Mouse (Mus musculus): ENCODE data around the gene Cenpf. TPM values are rescaled to one million over a fixed set of nuclear protein-coding genes. Genes with fewer than 3 reads are reported as not detected.

Cenpf gene
- 18.1 and 27.6 TPM in 2 replicates for polyA plus RNA-seq (2015; fragmentation: Nextera tagmentation; extraction: Ambion mirVana)

- 0 out of 2 replicates have a peak, but pooled peaks cover 7% of the 10 kb centered on the region for H3K36me3 ChIP-seq
- peaks cover 39% of the 10 kb centered on the region for H3K4me1 ChIP-seq (replicated peaks)
- H3K9ac ChIP-seq = peak within 1 kb of the TSS; percentile 56
- H3K27me3 ChIP-seq = no peaks in the 10 kb centered on the region
- under 1% methylated on average over 52 of the region's 55 CpGs for WGBS
- ATAC-seq (ENCODE audit: low read depth) = peak; percentile 100
- H3K27ac ChIP-seq (replicated peaks) = no peak within 1 kb of the TSS
- peak within 1 kb of the TSS; percentile 51 for H3K4me3 ChIP-seq
- H3K9me3 ChIP-seq = no peaks in the 10 kb centered on the region
- H3K4me2 ChIP-seq = peak within 1 kb of the TSS; percentile 73
Observed at GRCm38 (mm10) chr1:189687654-189688387, at the start of gene Cenpf. TSS of gene Cenpf (minus strand) at chr1:189688086.

GRCm38 (mm10) chr1:189732156-189732555, 44.3 kb upstream of the Cenpf start:
- Histone ChIP-seq H3K9me3 (no peaks in the 10 kb centered on the region), H3K27ac (replicated peaks) (no peak overlapping the region; the same call in 1 of the 2 replicates), H3K4me2 (no peak overlapping the region), H3K4me3 (no peak overlapping the region), H3K9ac (no peak overlapping the region), H3K36me3 (no peaks in the 10 kb centered on the region), H3K4me1 (replicated peaks) (peaks cover 42% of the 10 kb centered on the region), H3K27me3 (peaks cover 38% of the 10 kb centered on the region)
- WGBS = 77% methylated on average over 8 of the region's 8 CpGs
- ATAC-seq (ENCODE audit: low read depth) = no peak

GRCm38 (mm10) chr1:189731697-189732096, 43.8 kb upstream of the Cenpf start:
- H3K9ac ChIP-seq = no peak overlapping the region
- no peaks in the 10 kb centered on the region for H3K9me3 ChIP-seq
- ATAC-seq (ENCODE audit: low read depth) = no peak
- no peak overlapping the region; the same call in 1 of the 2 replicates for H3K27ac ChIP-seq (replicated peaks)
- H3K4me2 ChIP-seq = no peak overlapping the region
- H3K4me1 ChIP-seq (replicated peaks) = peaks cover 46% of the 10 kb centered on the region
- no peaks in the 10 kb centered on the region for H3K36me3 ChIP-seq
- H3K4me3 ChIP-seq = no peak overlapping the region
- 60% methylated on average over 10 of the region's 10 CpGs for WGBS
- H3K27me3 ChIP-seq = peaks cover 43% of the 10 kb centered on the region

- H3K9me3 ChIP-seq = no peaks in the 10 kb centered on the region; the same call in 1 of the 2 replicates
- H3K9ac ChIP-seq = peak overlapping the region; percentile 76; the same call in 1 of the 2 replicates
- H3K27me3 ChIP-seq = peaks cover 47% of the 10 kb centered on the region
- 6% methylated on average over 17 of the region's 17 CpGs for WGBS
- H3K27ac ChIP-seq (replicated peaks) = no peak overlapping the region
- no peaks in the 10 kb centered on the region for H3K36me3 ChIP-seq
- H3K4me1 ChIP-seq (replicated peaks) = peaks cover 46% of the 10 kb centered on the region
- no peak for ATAC-seq (ENCODE audit: low read depth)
- peak overlapping the region; percentile 60 for H3K4me3 ChIP-seq
- peak overlapping the region; percentile 97 for H3K4me2 ChIP-seq
Observed at GRCm38 (mm10) chr1:189729141-189729815, 41.4 kb upstream of the Cenpf start.

- no peaks in the 10 kb centered on the region; the same call in 1 of the 2 replicates for H3K9me3 ChIP-seq
- H3K4me2 ChIP-seq = peak overlapping the region; percentile 97
- WGBS = under 1% methylated on average over 15 of the region's 15 CpGs
- peak overlapping the region; percentile 76 for H3K9ac ChIP-seq
- peak overlapping the region; percentile 64; the same call in 1 of the 2 replicates for H3K27ac ChIP-seq (replicated peaks)
- H3K4me1 ChIP-seq (replicated peaks) = peaks cover 46% of the 10 kb centered on the region
- no peak; the same call in 1 of the 2 replicates for ATAC-seq (ENCODE audit: low read depth)
- H3K4me3 ChIP-seq = peak overlapping the region; percentile 60
- H3K36me3 ChIP-seq = no peaks in the 10 kb centered on the region
- H3K27me3 ChIP-seq = peaks cover 47% of the 10 kb centered on the region
Observed at GRCm38 (mm10) chr1:189728784-189729115, 40.9 kb upstream of the Cenpf start.

- H3K4me2 ChIP-seq = peak within 1 kb of the TSS; percentile 97
- H3K27ac ChIP-seq (replicated peaks) = peak within 1 kb of the TSS; percentile 67
- ATAC-seq (ENCODE audit: low read depth) = peak; percentile 85
- H3K4me3 ChIP-seq = peak within 1 kb of the TSS; percentile 60
- H3K36me3 ChIP-seq = no peaks in the 10 kb centered on the region
- H3K27me3 ChIP-seq = peaks cover 47% of the 10 kb centered on the region
- WGBS = under 1% methylated on average over 83 of the region's 98 CpGs
- peaks cover 46% of the 10 kb centered on the region for H3K4me1 ChIP-seq (replicated peaks)
- no peaks in the 10 kb centered on the region; the same call in 1 of the 2 replicates for H3K9me3 ChIP-seq
- H3K9ac ChIP-seq = peak within 1 kb of the TSS; percentile 76
Observed at GRCm38 (mm10) chr1:189727884-189728783, 40.2 kb upstream of the Cenpf start, which contains the start of gene Ptpn14. TSS of gene Ptpn14 (plus strand) at chr1:189728268.

- Histone ChIP-seq H3K27me3 (peaks cover 47% of the 10 kb centered on the region), H3K27ac (replicated peaks) (peak overlapping the region; percentile 67), H3K9me3 (no peaks in the 10 kb centered on the region; the same call in 1 of the 2 replicates), H3K4me3 (peak overlapping the region; percentile 60), H3K4me2 (peak overlapping the region; percentile 97), H3K36me3 (no peaks in the 10 kb centered on the region), H3K4me1 (replicated peaks) (peaks cover 46% of the 10 kb centered on the region), H3K9ac (peak overlapping the region; percentile 76)
- ATAC-seq (ENCODE audit: low read depth) = peak; percentile 57
- WGBS = 2% methylated on average over 22 of the region's 22 CpGs
Observed at GRCm38 (mm10) chr1:189727346-189727883, 39.5 kb upstream of the Cenpf start.

GRCm38 (mm10) chr1:189726121-189726520, 38.2 kb upstream of the Cenpf start:
- no peak overlapping the region for H3K4me2 ChIP-seq
- no peaks in the 10 kb centered on the region; the same call in 1 of the 2 replicates for H3K9me3 ChIP-seq
- no peaks in the 10 kb centered on the region for H3K36me3 ChIP-seq
- H3K4me1 ChIP-seq (replicated peaks) = peaks cover 42% of the 10 kb centered on the region
- no peak overlapping the region for H3K9ac ChIP-seq
- no peak overlapping the region for H3K4me3 ChIP-seq
- WGBS = 74% methylated on average over 4 of the region's 4 CpGs
- no peak overlapping the region for H3K27ac ChIP-seq (replicated peaks)
- ATAC-seq (ENCODE audit: low read depth) = no peak
- peaks cover 47% of the 10 kb centered on the region for H3K27me3 ChIP-seq

- Histone ChIP-seq H3K27ac (replicated peaks) (no peak overlapping the region), H3K27me3 (no peaks in the 10 kb centered on the region), H3K4me2 (no peak overlapping the region), H3K36me3 (no peaks in the 10 kb centered on the region), H3K4me1 (replicated peaks) (no peaks in the 10 kb centered on the region), H3K9ac (no peak overlapping the region), H3K9me3 (0 out of 2 replicates have a peak, but pooled peaks cover 3% of the 10 kb centered on the region), H3K4me3 (no peak overlapping the region)
- WGBS = 70% methylated on average over 5 of the region's 5 CpGs
- no peak for ATAC-seq (ENCODE audit: low read depth)
Observed at GRCm38 (mm10) chr1:189718600-189718999, 30.7 kb upstream of the Cenpf start.

- Histone ChIP-seq H3K27me3 (no peaks in the 10 kb centered on the region), H3K36me3 (no peaks in the 10 kb centered on the region), H3K4me1 (replicated peaks) (no peaks in the 10 kb centered on the region), H3K9ac (no peak overlapping the region), H3K27ac (replicated peaks) (no peak overlapping the region), H3K4me2 (no peak overlapping the region), H3K9me3 (0 out of 2 replicates have a peak, but pooled peaks cover 3% of the 10 kb centered on the region), H3K4me3 (no peak overlapping the region)
- no peak for ATAC-seq (ENCODE audit: low read depth)
- WGBS = 91% methylated on average over 11 of the region's 11 CpGs
Observed at GRCm38 (mm10) chr1:189717546-189717945, 29.7 kb upstream of the Cenpf start.
